Mouse (Mus musculus) mouse trophoblast stem cell (cell line): ENCODE results near the gene Esrrg.

Experiments used
- in situ Hi-C, 2 experiments: fragments of 300-500 bp; cut with MseI, MboI; formaldehyde crosslinking; loops; 2 replicates in 1 of 2; 3 replicates in 1 of 2; pipeline ENCODE4 v1.15.1; 2025

Esrrg gene

GRCm38 (mm10) chr1:187770234-187770633, 161.6 kb downstream of the Esrrg start:
- in situ Hi-C loops = no loop called here

GRCm38 (mm10) chr1:187771067-187771466, 162.5 kb downstream of the Esrrg start:
- in situ Hi-C loops = no loop called here

GRCm38 (mm10) chr1:187779589-187780178, 171.1 kb downstream of the Esrrg start:
- in situ Hi-C loops = no loop called here

- in situ Hi-C loops = no loop called here
Measured at GRCm38 (mm10) chr1:187785226-187785625, 176.6 kb downstream of the Esrrg start.

- in situ Hi-C loops = no loop called here
Measured at GRCm38 (mm10) chr1:187787055-187788016, 178.7 kb downstream of the Esrrg start.

GRCm38 (mm10) chr1:187794240-187794930, 185.8 kb downstream of the Esrrg start:
- in situ Hi-C loops = no loop called here

GRCm38 (mm10) chr1:187795551-187795950, 187.0 kb downstream of the Esrrg start:
- in situ Hi-C loops = no loop called here

- in situ Hi-C loops = no loop called here
Measured at GRCm38 (mm10) chr1:187799300-187799699, 190.7 kb downstream of the Esrrg start.

GRCm38 (mm10) chr1:187800761-187801160, 192.2 kb downstream of the Esrrg start:
- in situ Hi-C loops = no loop called here

GRCm38 (mm10) chr1:187803566-187803965, 195.0 kb downstream of the Esrrg start:
- in situ Hi-C loops = no loop called here

- in situ Hi-C loops = no loop called here
Measured at GRCm38 (mm10) chr1:187803997-187804396, 195.4 kb downstream of the Esrrg start.

- in situ Hi-C loops = no loop called here
Measured at GRCm38 (mm10) chr1:187805001-187805400, 196.4 kb downstream of the Esrrg start.

- in situ Hi-C loops = no loop called here
Measured at GRCm38 (mm10) chr1:187807477-187808390, 199.1 kb downstream of the Esrrg start.

GRCm38 (mm10) chr1:187808391-187808922, 199.9 kb downstream of the Esrrg start:
- in situ Hi-C loops = no loop called here

GRCm38 (mm10) chr1:187809546-187809945, 201.0 kb downstream of the Esrrg start:
- in situ Hi-C loops = no loop called here

GRCm38 (mm10) chr1:187819406-187819805, 210.8 kb downstream of the Esrrg start:
- in situ Hi-C loops = no loop called here

GRCm38 (mm10) chr1:187821368-187821811, 212.8 kb downstream of the Esrrg start:
- in situ Hi-C loops = no loop called here

- in situ Hi-C loops = no loop called here
Measured at GRCm38 (mm10) chr1:187823351-187823750, 214.8 kb downstream of the Esrrg start.

GRCm38 (mm10) chr1:187825421-187826097, 217.0 kb downstream of the Esrrg start:
- in situ Hi-C loops = no loop called here

- in situ Hi-C loops = no loop called here
Measured at GRCm38 (mm10) chr1:187826140-187826539, 217.5 kb downstream of the Esrrg start.
